Mouse (Mus musculus) left cerebral cortex, postnatal 10 days (tissue): ENCODE measurements around the gene Tec. TPM values are rescaled to one million over a fixed set of nuclear protein-coding genes. Genes with fewer than 3 reads are reported as not detected.

Experiments
- DNase-seq, 2 experiments: peaks; one replicate each; pipeline ENCODE4 v3.0.0; 2021 to 2022; ENCODE audit warnings: low spot score in 2 of 2, mixed read lengths in 1 of 2; ENCODE audit errors: extremely low spot score in 1 of 2
- intact Hi-C: fragments of 180-260 bp; cut with DNase I; formaldehyde crosslinking; loops from one replicate; pipeline ENCODE4 v1.15.1; 2025
- total RNA-seq, 2 experiments: library from RNA; stranded (reverse); gene quantifications; 2 replicates each; pipeline ENCODE4 v1.2.3; 2021

Tec gene
- total RNA-seq, 2 experiments from 2014 or later, result 7.3 to 12.4 TPM

DNA sequence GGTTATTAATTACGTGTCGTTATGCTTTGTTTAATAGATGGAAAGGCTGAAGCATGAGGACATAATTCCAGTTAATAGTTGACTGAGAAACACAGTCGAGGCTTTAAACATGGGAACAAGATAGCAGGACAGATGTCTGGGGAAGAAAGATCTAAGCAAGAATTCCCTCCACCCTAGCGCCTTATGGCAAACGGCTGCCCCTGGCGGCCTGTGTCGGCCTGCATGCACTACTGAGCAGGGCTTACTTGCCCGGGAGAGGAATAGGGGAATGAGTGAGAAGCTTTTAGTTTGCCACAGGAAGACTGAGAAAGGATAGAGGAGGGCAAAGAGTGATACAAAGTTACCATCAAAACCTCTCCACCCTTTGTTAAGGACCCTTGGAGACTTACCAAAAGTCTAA is 7.4 kb downstream of the Tec start:
- DNase-seq, result no peak
- intact Hi-C loops, result no loop called here

DNA sequence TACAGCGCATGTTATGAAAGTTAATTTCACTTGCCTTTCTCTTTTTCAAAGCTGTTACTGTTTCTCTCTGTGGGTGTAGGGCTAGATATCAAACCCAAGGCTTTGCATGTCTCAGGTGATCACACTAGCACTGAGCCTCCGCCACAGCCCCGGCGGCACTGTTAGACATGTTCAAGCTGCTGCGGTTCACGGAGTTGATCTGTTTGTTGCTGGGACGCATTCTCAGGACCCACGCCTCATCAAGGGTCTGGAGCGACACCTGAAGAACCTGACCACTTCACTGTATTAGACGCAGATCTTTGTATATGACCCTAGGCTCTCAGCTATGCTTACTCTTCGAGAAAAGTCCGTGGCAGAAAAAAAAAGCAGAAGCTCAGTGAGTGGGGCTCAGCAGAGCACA is 10.0 kb downstream of the Tec start:
- intact Hi-C loops, result no loop called here
- DNase-seq, result no peak

DNA sequence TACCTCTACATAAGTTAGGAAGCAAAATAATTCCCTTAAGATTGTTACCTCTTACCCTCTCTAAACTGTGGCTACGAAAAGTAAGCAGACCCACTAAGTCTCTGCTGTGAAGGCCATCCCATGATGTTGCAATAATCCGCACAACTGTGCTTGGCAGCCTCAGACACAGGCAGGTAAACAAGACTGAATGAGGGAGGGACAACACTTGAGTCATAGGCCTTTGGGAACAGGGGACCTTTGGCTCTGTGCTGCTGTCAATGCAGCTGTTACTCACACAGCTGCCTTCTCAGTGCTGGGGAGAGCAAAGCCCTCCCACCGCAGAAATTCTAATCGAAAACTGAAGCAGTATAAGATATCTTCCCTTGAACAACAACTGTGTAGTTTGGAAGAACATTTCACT is 10.5 kb downstream of the Tec start:
- intact Hi-C loops, result no loop called here
- DNase-seq, result no peak

DNA sequence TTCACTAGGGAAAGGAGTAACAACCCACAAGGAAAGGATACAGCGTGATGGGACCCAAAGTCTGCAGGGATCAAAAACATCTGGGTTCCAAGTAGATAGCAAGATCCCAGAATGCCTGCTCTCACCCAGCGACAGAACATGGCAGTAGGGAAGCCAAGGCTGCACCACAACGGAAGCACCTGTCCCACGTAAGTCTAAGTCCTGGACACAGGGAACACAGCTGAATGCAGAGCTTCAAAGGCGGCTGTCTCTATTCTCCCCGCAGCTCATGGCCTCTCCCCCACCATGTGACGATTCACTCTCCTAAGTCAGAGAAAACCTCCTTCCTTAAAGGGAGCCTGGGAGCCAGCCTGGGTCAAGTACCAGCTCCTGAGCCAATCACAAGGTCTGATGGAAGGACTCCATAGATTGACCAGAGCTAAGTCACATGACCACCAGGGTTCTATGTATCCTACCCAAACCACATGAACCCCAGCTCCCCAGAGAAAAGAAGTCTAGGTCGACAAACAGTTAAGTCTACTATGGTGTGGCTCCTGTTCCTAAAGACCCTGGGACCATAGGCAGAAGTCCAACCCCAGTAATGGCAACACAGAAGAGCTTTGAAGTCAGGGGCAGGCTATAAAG is 11.9 kb downstream of the Tec start:
- no peak for DNase-seq
- intact Hi-C loops, result no loop called here

DNA sequence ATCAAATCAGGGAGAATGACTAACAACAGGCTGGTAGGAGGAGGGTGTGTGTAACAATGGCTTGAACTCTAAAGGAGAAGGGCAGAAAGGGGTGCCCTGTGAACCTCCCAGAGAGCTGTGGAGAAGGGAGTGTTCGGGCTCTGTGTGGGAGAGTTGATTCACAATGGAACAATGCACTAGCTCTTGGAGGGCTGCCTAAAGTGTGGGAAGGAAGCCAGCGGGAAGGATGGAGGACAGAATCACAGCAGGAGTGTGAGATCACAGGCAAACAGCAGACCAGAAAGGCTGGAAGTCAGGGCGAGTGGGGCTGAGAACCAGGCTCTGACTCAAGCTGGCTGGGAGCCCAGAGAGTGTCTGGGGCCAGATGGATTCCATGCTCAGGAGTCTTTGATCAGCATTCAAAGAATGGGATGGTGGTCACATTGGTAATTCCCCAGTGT is 12.6 kb downstream of the Tec start:
- intact Hi-C loops, result no loop called here
- DNase-seq, result peak; percentile 59 to 89

DNA sequence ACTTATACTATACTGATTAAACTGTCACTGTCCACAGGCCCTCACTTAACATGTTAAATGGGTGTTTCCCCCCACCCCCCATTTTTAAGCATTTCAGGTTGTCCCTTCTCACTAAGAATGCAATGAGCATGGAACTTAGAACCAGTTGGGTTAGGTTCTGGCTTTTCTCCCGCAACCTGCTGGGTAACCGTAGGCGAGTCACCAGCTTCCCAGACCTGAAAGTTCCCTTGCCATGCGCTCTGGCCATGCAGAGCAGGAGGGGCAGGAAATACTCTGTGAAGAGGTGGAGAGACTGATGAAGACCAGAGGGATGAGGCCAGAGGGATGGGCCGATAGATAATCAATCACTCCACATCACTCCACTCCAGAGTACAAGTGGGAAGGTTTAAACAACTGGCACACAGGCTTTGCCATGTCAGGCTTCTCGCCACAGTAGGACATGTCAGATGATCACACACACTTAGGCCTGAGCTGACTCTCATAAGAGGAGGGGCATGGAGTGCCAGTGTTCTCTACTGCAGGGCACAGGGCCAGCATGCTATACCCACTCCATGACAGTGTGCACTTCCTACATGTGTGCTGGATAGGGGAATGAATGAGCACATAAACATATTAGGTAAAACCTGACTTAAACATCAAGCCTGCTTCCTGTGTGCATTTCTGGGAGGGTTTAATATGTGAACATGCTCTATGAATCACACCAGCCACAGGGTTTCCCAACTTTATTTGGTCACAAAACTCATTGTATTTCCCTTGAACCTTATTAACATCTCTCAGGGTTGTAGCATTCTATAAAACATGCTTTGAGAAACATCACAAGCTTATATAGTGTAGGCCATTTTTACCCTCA is 13.9 kb downstream of the Tec start:
- intact Hi-C loops, result no loop called here
- DNase-seq, result no peak

DNA sequence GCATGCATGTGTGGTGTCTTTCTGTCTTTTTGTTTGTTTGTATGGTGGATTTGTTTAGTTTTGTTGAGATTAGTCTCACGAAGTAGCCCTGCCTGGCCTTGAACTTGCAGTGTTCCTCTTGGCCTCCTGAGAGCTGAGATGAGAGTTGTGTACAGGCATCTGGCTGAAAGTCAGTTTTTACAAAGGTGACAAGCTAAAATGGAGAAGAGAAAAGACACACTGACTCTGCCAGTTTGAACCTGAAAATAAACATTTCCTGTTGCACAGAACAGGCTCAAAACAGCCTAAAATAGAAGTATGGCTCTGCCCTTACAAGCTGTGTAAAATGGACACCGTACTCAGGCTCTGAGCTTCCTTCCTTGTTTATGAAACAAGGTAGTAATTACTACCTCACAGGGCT is 14.9 kb downstream of the Tec start:
- intact Hi-C loops, result no loop called here
- DNase-seq, result no peak

DNA sequence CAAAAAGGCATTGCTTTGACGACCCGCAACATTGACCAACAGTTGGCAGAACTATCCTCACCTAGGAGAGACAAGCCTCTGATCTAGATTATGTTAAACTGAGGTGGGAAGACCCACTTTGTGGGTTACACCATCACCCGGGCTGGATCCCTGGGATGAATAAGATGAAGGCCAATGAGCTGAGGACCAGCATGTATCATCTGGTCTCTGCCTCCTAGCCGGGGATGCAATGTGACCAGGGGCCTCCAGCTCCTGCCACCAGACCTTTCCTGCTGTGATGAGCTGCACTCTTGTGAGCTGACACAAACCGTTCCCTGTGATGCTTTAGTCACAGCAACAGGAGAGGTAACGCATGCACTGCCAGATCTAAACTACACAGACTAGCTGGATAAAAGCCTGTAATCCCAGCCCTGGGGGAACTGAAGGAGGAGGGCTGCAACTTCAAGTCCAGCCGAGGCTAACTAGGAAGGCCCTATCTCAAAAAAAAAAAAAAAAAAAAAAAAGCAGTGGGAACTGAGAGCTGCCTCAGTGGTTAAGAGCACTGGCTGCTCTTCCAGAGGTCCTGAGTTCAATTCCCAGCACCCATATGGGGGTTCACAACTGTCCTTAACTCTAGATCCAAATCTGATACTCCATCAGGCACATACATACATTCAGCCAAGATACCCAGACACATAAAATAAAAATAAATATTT is 15.8 kb downstream of the Tec start:
- DNase-seq, result no peak
- intact Hi-C loops, result no loop called here

DNA sequence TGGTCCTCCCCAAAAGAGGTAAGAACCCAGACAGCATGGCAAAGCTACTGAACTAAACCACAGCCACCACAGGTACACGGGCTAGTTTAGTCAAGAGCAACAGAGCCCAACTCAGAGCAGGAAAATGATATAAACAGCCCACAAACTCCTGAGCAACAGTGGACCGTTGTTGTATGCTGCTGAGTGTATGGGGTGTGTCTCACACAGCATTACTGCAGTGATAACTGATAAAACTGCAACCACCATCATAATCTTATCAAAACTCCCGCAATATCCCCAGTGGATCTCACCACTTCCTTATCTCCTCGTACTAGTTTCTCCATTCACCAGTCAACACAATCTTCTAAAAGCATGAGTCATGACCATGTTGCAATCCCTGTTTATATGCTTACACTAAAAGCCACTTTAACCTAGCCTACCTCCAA is 16.6 kb downstream of the Tec start:
- intact Hi-C loops, result no loop called here
- no peak for DNase-seq

DNA sequence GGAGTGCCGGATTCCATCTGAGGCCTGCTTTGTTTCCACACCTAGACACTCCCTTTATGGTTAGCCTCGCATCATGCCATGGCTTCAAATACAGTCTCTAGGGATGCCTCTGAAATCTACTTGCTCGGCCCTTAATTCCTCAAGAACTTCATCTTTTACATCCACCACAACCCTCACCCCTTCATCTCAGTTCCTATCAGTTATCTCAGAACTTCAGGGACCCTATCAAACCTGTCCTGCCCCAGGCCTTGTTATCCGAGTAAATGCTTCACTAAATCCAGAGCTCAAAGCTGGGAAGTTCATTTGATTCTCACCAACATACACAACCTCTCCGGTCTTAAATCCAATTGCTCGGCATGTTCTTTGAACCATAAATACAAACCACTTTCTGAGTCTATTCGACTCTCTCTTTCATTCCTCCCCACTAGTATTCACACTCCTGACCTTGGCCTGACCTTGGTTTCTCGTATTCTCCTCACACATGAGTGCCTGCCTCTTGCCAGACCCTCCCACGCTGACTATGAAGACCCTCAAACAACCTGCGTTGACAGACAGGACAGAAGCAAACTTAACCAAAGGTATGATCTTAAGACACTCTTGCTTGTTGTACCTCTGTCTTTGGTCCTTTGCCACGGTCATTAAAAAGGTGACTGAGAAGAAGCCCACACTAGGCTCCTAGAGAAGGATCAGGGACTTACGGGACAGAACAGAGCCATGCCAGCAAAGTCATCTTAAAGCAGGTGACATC is 17.2 kb downstream of the Tec start:
- DNase-seq, result no peak
- intact Hi-C loops, result no loop called here

DNA sequence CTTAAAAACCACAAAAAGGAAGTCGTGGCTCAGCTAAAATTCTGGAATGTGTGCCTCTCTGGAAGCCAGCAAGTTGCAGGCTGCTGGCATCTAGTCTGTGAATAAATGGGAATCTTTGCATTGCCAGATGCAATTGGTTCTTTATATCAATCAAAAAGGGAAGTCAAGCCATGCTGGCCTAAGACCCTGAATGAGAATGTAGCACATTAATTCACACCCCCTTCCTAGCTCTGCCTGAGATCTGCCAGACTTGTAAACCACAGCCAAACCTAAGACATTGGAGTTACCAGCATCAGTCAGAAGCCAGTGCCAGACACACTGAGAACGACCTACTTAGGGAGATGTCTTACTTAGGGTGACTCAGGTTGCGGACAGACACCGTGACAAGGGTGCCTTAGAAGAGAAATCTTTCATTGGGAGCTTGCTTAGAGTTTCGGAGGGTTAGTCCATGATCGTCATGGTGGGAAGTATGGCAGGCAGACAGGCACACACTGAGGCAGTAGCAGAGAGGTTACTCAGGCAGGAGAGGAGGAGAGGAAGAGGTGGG is 19.3 kb downstream of the Tec start:
- intact Hi-C loops, result no loop called here
- no peak for DNase-seq

DNA sequence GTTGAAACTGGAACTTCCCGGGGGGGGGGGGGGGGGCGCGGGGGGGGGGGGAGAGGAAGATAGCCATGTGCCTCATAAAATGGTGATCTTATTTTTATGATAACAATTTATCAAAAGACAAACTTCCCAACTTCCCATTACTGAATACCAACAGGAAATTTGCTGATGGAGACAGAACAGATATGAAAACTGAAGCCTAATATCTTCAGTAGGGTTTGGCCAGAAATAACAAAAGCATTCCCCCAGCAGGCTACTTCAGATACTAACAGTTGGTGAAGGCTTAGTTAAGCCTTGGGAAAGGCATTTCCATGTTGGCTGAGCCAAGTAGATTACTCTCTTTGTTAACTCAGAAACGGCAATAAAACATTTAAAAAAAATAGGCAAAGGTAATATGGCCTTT is 21.6 kb downstream of the Tec start:
- no peak for DNase-seq
- intact Hi-C loops, result no loop called here

DNA sequence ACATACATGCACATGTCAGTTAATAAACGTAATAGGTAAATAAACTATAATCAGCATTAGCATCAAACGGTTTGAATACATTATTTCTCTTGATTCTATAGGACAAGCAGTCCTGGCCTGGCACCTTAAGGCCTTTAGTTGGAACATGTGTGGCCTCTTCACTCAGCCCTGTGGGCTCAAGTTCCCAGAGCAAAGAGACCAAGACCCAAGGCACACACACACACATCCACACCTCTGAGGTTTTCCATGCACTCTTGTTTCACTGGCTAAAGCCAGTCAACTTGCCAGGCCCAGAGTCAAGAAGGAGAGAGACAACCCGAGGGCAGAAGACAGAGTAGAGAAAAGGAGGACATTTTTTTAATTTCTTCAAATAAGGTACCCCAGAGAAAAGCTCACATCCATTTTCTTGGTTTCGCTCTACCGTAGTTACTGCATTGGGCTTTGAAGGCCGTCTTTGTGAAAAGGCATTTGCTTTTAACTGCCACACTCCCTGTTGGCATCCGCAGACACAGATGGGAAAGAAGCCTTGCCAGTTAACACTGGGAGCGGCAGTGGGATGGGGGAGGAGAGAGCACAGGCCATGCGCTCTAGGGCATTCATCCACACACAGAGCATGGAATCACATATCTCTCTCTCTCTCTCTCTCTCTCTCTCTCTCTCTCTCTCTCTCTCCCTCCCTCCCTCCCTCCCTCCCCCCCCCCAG is 22.2 kb downstream of the Tec start:
- intact Hi-C loops, result no loop called here
- DNase-seq, result peak; percentile 27 to 43

DNA sequence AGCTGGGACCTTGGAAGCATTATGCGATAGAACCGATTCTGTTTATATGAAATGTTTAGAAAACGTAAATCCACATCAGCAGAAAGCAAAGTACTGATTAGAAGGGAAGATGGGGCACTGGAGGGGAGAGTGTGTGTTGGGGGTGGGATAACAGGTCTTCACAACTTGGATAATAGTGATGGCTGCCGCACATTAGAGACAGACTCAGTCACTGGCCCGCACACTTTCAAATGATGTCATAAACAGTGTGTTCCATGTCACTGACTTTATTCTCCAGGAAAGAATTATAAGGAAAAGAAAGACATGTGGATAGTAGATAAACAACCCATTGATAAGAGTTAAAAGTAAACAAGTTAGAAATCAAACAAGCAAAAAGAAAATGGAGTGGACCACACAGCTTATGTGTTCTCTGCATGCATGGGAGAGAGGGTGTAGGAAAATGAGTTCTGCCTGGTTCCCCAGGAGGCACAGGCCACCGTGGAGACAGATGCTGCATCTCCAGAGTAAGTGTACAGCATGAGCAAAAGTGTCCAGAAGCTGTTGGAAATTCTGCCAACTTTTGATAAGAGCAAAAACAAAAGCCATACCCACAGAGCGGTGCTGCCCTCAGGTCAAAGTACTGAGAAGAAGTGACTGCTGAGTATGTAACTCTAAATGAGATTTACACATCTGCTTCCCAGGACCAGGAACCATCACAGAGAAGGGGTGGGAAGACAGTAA is 23.3 kb downstream of the Tec start:
- intact Hi-C loops, result no loop called here

DNA sequence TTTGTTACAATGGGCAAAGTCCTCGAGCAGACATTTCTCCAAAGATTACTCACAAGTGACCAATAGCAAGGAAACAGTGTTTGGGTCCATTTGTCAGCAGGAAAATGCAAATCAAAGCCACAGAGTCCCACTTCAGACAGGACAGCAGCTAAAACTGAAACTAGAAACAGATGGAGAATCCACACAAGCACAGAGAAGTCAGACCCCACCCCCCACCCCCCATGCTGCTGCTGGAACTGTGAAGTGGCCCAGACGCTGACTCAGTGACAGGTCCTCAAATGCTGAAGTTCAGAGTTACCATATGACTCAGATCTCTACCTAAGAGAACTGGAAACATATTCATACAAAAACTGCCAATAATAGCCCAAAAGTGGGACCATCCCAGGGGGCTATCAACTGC is 24.0 kb downstream of the Tec start:
- intact Hi-C loops, result no loop called here
- no peak for DNase-seq

More for the DNA sequence above, 23.3 kb downstream of the Tec start:
- no peak for DNase-seq

DNA sequence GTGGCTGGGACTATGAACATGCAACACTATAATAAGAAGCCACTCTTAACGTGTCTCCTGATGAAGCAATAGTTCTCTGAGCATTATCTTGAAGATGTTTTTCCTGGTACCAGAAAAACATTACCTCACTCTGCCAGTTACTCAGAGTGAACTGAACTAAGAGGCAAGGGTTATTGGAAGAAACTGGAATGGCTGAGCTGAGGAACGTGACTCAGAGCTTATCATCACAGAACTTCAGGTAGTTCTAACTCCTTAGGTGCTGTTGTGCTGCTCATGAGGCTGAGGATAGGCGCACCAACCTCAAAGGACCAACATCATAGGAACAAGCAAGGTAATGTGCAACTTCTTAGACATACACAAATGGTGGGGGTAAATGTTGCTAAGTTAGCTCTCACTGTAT is 28.6 kb downstream of the Tec start:
- DNase-seq, result no peak
- intact Hi-C loops, result no loop called here

DNA sequence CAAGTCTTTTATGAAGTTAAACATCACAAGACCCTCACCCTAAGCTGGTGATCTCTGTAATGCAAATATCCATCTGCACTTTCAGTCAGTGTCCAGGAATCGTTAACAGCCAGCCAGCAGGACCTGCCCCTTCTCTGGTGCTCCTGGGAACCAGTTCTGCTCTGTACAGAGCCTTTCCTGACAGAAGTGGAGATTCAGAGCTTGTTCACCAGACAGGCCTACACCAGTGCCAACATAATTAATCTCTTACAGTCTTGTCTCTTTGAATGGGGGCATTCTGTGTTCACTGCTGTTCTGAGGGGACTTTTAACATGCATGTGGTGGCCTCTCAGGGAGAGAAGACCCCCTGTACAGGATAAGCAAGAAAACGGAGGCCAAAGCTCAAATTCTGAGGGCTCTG is 29.3 kb downstream of the Tec start:
- intact Hi-C loops, result no loop called here
- no peak for DNase-seq

DNA sequence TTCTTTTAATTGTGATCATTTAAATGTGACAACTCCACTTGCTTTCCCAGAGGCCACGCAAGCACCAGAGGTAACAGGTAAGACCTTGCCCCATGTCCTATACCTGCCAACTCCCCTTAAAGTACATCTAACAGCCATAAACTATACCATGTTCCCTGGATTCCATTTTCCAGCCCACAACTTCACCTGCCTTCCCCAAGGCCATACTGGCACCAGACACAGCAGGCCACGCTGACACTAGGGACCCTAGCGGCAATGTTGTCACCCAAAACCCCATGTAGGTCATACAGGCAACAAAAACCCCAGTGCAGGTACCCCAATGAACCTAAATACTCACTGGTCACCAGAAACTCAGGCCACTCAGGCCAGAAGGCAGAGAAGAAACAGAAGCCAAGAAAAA is 32.6 kb downstream of the Tec start:
- DNase-seq, result no peak
- intact Hi-C loops, result no loop called here
